Mouse (Mus musculus) spleen, adult 2 months (tissue): ENCODE measurements at regions not wholly inside any gene's neighbourhood (a gene's known extent, or its start where the extent isn't known, plus 50 kb on each side); places are given as distances from the start of the nearest gene placed in this dataset.

Source experiments
- DNase-seq, 2 experiments: peaks; one replicate each; pipeline versions ENCODE4 v3.0.0 to v3.0.0-alpha.2; 2012 to 2021; ENCODE audit warnings: low spot score in 2 of 2, low read depth in 1 of 2
- H3K27ac ChIP-seq: fragments of 200-500 bp; 2 replicates; pipeline ENCODE4 v1.5.1; 2012; ENCODE audit warnings: low read length, inconsistent platforms; ENCODE audit not compliant: insufficient read depth
- H3K27me3 ChIP-seq: fragments of 200-500 bp; 2 replicates; pipeline ENCODE4 v1.6.1; 2012; ENCODE audit warnings: mild to moderate bottlenecking, moderate library complexity, low read length, inconsistent platforms; ENCODE audit not compliant: control insufficient read depth, insufficient read depth
- H3K36me3 ChIP-seq: fragments of 200-500 bp; 2 replicates; pipeline ENCODE4 v1.6.1; 2012; ENCODE audit warnings: mild to moderate bottlenecking, low read length, inconsistent platforms; ENCODE audit not compliant: control insufficient read depth, insufficient read depth
- H3K4me1 ChIP-seq: fragments of 200-500 bp; 2 replicates; pipeline ENCODE4 v1.6.1; 2011; ENCODE audit warnings: inconsistent platforms; ENCODE audit not compliant: control insufficient read depth, insufficient read depth, insufficient read length
- H3K4me3 ChIP-seq: fragments of 200-500 bp; 2 replicates; pipeline ENCODE4 v1.5.1; 2011; ENCODE audit warnings: mild to moderate bottlenecking, inconsistent platforms; ENCODE audit not compliant: insufficient read depth, insufficient read length; ENCODE audit errors: extremely low read depth
- CTCF ChIP-seq: fragments of 200-500 bp; IDR thresholded peaks from 2 replicates; pipeline ENCODE4 v1.5.1; 2011; ENCODE audit warnings: mild to moderate bottlenecking, inconsistent platforms; ENCODE audit not compliant: insufficient read depth, insufficient read length, insufficient replicate concordance; ENCODE audit errors: extremely low read depth
- POLR2A ChIP-seq: fragments of 200-500 bp; IDR thresholded peaks from 2 replicates; pipeline ENCODE4 v1.6.1; 2011; ENCODE audit warnings: low read depth, low read length, inconsistent platforms
- WGBS: fragments of 180-500 bp; shearing (Covaris S2); methylation state at CpG from one replicate; pipeline ENCODE4 v1.1.7; 2018; 5-methylcytosine and 5-hydroxymethylcytosine counted together

DNA sequence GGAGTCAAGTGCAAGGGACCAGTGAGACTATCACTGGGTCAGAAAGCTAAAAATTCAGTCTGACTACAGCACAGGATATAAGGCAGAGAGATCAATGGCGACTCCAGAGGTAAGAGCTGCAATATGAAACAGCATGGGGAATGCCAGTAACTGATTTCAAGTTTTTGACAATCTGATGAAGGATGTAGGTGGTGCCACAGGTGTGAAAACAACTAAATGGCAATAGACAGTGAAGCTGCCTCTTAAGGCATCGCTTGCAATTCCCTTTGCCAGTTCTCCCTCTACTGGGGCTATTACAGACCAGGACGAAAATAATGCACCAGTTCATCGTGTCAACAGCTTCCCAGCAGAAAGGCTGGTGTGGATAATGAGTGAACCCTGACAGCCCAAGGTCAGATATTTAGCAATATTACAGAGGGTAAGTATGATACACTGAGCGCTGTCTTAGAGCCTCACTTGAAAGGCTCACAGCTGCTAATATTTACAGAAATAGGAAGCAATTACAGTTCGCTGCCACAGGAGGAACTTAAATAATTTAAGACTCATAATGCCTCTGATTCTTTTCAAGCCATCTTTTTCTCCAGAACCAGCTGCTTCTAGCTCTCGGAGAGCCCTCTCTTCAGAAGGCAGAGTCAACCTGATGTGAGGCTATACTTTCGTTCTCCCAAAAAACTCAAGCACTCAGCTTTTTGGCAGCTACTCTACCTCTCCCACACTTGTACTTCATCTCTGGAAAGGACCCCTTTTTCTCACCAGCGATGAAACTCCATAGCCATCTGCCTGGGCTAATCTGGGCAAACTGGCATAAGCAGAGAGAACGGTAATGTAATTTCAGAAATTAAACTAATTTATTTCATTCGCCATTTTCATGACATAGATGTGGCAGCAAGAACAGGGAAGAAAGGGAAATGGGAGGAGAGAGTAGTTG is 139.9 kb downstream of the Mat2b start:
- no peaks in the 10 kb centered on the region for H3K27me3 ChIP-seq
- no peak overlapping the region for H3K27ac ChIP-seq
- no peaks in the 10 kb centered on the region for H3K36me3 ChIP-seq
- no peaks in the 10 kb centered on the region for H3K4me1 ChIP-seq
- 76% methylated on average over 11 of the region's 11 CpGs for WGBS
- no peak for DNase-seq
- TF ChIP-seq CTCF (no peak), POLR2A (no peak)
- no peak overlapping the region for H3K4me3 ChIP-seq

DNA sequence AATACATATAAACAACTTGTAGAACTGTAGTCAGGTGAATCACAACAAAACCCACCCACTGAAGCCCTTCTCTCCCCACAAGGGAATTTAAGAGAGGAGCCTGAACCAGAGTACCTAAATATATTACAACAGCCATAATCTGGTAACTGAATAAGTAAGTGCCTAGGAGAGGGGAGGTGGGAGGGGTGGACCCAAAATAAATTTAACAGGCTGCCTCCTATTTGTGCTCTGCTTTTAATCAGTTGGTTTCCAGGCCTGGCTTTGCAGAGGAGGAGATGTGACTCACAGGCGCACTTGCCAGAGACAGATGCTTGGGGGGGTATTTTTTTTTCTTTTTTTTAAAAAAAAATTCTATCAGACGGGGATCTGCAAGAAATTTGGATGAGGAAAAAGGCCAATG is 142.9 kb downstream of the Mat2b start:
- no peak overlapping the region for H3K27ac ChIP-seq
- 79% methylated on average over 2 of the region's 2 CpGs for WGBS
- no peak for TF ChIP-seq CTCF
- TF ChIP-seq POLR2A, result no peak
- no peak for DNase-seq
- no peaks in the 10 kb centered on the region for H3K27me3 ChIP-seq
- H3K4me3 ChIP-seq, result no peak overlapping the region
- no peaks in the 10 kb centered on the region for H3K36me3 ChIP-seq
- H3K4me1 ChIP-seq, result no peaks in the 10 kb centered on the region

DNA sequence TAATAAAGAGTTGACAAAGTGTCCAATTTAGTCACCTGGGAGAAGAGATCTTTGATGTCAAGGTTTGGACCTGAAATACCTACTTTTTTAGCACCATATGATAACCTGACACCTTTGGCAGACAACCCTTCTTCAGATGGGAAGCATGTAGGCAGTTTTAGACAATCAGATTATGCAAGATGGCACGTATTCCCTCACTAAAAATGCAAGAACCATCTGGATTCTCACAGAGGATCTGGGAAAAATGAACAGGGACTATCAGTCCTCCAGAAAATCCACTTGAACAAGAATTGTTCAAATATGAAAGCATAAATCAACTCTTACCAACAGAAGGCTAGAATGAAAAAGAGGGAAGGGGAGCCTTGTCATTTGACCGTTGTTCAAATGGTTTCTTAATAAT is 148.4 kb downstream of the Mat2b start:
- Histone ChIP-seq H3K4me1 (no peaks in the 10 kb centered on the region), H3K4me3 (no peak overlapping the region), H3K27ac (no peak overlapping the region), H3K27me3 (no peaks in the 10 kb centered on the region), H3K36me3 (no peaks in the 10 kb centered on the region)
- WGBS, result 72% methylated on average over 2 of the region's 2 CpGs
- no peak for TF ChIP-seq CTCF
- TF ChIP-seq POLR2A, result no peak
- no peak for DNase-seq

DNA sequence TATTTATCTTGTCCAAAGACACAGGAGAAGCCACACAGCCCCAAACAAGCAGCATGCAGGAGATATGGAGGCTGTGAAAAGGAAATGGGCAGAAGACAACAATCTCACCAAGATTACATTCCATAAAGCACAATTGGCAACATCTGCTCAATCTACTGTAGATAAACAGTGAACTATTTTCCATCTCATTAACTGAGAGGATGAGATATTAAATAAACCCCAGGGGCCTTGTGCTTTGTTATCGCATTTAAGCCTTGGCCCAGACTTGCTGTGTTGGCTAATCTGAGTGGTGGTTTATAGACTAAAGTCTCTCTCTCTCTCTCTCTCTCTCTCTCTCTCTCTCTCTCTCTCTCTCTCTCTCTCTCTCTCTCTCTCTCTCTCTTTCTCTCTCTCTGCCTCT is 149.5 kb downstream of the Mat2b start:
- Histone ChIP-seq H3K4me1 (no peaks in the 10 kb centered on the region), H3K27ac (no peak overlapping the region), H3K36me3 (no peaks in the 10 kb centered on the region), H3K4me3 (no peak overlapping the region), H3K27me3 (no peaks in the 10 kb centered on the region)
- DNase-seq, result no peak
- 74% methylated on average over 1 of the region's 1 CpGs for WGBS
- TF ChIP-seq CTCF, result no peak
- no peak for TF ChIP-seq POLR2A

DNA sequence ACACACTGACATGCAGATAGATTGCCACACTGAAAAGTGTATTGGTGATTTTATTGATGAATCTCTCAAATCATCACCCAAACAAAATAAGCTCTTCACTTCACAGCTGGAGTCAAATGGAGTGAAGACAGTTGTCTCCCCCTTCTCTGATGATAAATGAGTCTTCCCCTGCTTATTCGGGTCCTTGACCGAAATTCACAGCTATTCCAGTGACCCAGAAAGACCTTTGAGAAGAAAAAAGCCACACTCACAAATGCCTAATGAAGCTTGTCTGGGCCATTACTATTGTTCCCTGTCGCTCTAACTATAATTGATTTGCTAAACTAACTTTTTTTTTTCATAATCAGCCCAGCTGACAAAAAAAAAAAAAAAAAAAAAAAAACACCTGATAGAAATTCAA is 154.8 kb downstream of the Mat2b start:
- H3K4me3 ChIP-seq, result no peak overlapping the region
- TF ChIP-seq CTCF, result no peak
- TF ChIP-seq POLR2A, result no peak
- H3K36me3 ChIP-seq, result no peaks in the 10 kb centered on the region
- H3K27ac ChIP-seq, result no peak overlapping the region
- no peaks in the 10 kb centered on the region for H3K4me1 ChIP-seq
- WGBS, result 85% methylated on average over 3 of the region's 3 CpGs
- DNase-seq, result no peak
- no peaks in the 10 kb centered on the region for H3K27me3 ChIP-seq

DNA sequence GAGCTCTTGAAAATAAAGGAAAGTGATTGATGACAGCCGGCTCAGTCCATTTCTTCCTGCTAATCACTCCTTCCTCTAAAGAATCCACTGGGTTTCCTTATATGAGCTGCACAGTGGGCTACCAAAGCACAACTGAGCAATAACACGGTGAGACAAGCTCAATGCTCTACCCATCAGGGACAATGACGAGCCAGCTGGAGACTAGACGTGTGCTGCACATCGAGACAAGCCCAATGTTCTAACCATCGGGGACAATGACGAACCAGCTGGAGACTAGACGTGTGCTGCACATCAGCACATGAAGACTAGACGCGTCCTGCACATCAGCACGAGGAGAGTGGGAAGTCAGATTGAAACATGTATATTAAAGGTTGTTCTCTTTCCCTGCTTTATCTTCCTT is 155.2 kb downstream of the Mat2b start:
- Histone ChIP-seq H3K4me3 (no peak overlapping the region), H3K36me3 (no peaks in the 10 kb centered on the region), H3K4me1 (no peaks in the 10 kb centered on the region), H3K27ac (no peak overlapping the region), H3K27me3 (no peaks in the 10 kb centered on the region)
- DNase-seq, result no peak
- TF ChIP-seq CTCF (no peak), POLR2A (no peak)
- WGBS, result 91% methylated on average over 11 of the region's 11 CpGs

DNA sequence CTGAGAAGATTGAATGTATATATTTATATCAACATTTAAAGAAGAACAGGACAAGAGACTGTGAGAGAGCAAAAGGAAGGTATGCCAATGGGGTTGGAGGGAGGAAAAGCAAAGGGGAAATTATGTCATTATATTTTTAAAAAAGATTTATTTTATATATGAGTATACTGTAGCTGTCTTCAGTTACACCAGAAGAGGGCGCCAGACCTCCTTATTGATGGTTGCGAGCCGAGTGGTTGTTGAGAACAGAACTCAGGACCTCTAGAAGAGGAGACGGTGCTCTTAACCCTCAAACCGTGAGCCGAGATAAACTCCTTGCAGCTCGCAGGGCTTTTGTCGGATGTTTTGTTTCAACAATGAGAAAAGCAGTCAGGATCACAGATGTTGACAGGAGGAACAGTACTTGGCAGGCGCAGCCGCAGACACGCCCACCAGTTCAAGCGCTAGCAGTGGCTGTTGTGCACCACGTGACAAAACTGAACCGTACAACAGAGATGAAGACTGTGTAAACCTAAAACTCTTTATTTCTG is 158.7 kb downstream of the Mat2b start:
- WGBS, result 85% methylated on average over 14 of the region's 14 CpGs
- no peak overlapping the region for H3K27ac ChIP-seq

More for the DNA sequence above, 158.7 kb downstream of the Mat2b start:
- H3K27me3 ChIP-seq, result no peaks in the 10 kb centered on the region
- no peaks in the 10 kb centered on the region for H3K36me3 ChIP-seq
- TF ChIP-seq POLR2A (no peak), CTCF (no peak)
- H3K4me3 ChIP-seq, result no peak overlapping the region
- no peak for DNase-seq
- no peaks in the 10 kb centered on the region for H3K4me1 ChIP-seq
